Mouse (Mus musculus) sigmoid colon, adult 10 weeks (tissue): ENCODE measurements around the gene Zc3hav1l. TPM values are rescaled to one million over a fixed set of nuclear protein-coding genes. Genes with fewer than 3 reads are reported as not detected.

Experiments used
- polyA plus RNA-seq: library from polyadenylated mRNA; stranded (reverse); fragments of 350-450 nt; fragmentation: Illumina TruSeq; extraction: RNeasy Lipid Tissue Mini Kit (QIAGEN cat#74804); gene quantifications from one replicate; pipeline ENCODE4 v1.2.3, GENCODE M21; 2014; ENCODE audit warnings: low read depth, low replicate concordance

The Zc3hav1l gene
- polyA plus RNA-seq, result 3.9 TPM

GRCm38 (mm10) chr6:38298761-38299401 is at the start of gene Zc3hav1l:
Zc3hav1l (minus strand) TSS chr6:38299259.

GRCm38 (mm10) chr6:38253736-38254641 is 45.1 kb downstream of the Zc3hav1l start, which contains the start of gene D630045J12Rik:
D630045J12Rik (minus strand) TSS chr6:38254009.

Other genes with a start within 250 kb of the Zc3hav1l start
- gene Tmem213, start 190.0 kb downstream of the Zc3hav1l start, polyA plus RNA-seq, result not detected
- not detected for gene Atp6v0a4, start 174.7 kb downstream of the Zc3hav1l start, polyA plus RNA-seq
- 0.50 TPM for gene D630045J12Rik, start 45.2 kb downstream of the Zc3hav1l start, polyA plus RNA-seq
- 82.5 TPM for gene Zc3hav1, start 55.3 kb upstream of the Zc3hav1l start, polyA plus RNA-seq
- gene Ttc26, start 82.2 kb upstream of the Zc3hav1l start, polyA plus RNA-seq, result 3.4 TPM
- 52.6 TPM for gene Ubn2, start 134.7 kb upstream of the Zc3hav1l start, polyA plus RNA-seq
- 1.3 TPM for gene Fmc1, start 234.2 kb upstream of the Zc3hav1l start, polyA plus RNA-seq